Comparison of ENCODE assay signal across 23 mouse cellular contexts in genomic region chr1:107811859-107812258, GRCm38 (mm10).
"Had no signal": no experiment of that assay in that cellular context is flagged by ENCODE, and none has a peak within 500 bp of the region (broad histone marks: within the 10 kb centered on the region; RNA-seq: fewer than 3 reads in every experiment).

No protein-coding gene starts in this region.

- ATAC-seq: hindbrain, postnatal 0 days; intestine, embryonic 16.5 days had no signal

- DNase-seq: gastrocnemius, postnatal 14 days; gastrocnemius, postnatal 36 days; heart, adult 2 months; heart, postnatal 14 days; heart, postnatal 36 days; kidney, adult 11 months; kidney, adult 2 months; kidney, postnatal 10 days; kidney, postnatal 36 days; layer of hippocampus, adult 9-11 months; layer of hippocampus, postnatal 36 days; liver; liver, embryonic 13.5 days had no signal

- H3K27ac ChIP-seq: heart, adult 2 months; heart, embryonic 13.5 days; heart, embryonic 15.5 days; hindbrain, embryonic 13.5 days; hindbrain, embryonic 15.5 days; hindbrain, postnatal 0 days; limb, embryonic 10.5 days; limb, embryonic 12.5 days; liver, embryonic 13.5 days had no signal

- H3K4me1 ChIP-seq: hindbrain, embryonic 13.5 days; hindbrain, embryonic 15.5 days; limb, embryonic 10.5 days; limb, embryonic 12.5 days; liver, embryonic 13.5 days had no signal

- H3K9ac ChIP-seq: heart, embryonic 13.5 days; heart, embryonic 15.5 days; hindbrain, embryonic 13.5 days; hindbrain, embryonic 15.5 days; limb, embryonic 12.5 days; liver, embryonic 13.5 days had no signal

- H3K4me3 ChIP-seq: heart, adult 2 months; heart, embryonic 13.5 days; heart, embryonic 15.5 days; hindbrain, embryonic 13.5 days; hindbrain, embryonic 15.5 days; limb, embryonic 10.5 days; limb, embryonic 12.5 days; liver, embryonic 13.5 days had no signal

- H3K9me3 ChIP-seq: heart, embryonic 13.5 days; heart, embryonic 15.5 days; hindbrain, embryonic 13.5 days; hindbrain, embryonic 15.5 days; limb, embryonic 10.5 days; limb, embryonic 12.5 days; liver, embryonic 13.5 days had no signal

- H3K4me2 ChIP-seq: heart, embryonic 11.5 days; heart, embryonic 13.5 days; heart, embryonic 15.5 days; hindbrain, embryonic 13.5 days; hindbrain, embryonic 15.5 days; limb, embryonic 12.5 days; liver, embryonic 11.5 days; liver, embryonic 13.5 days had no signal

- H3K36me3 ChIP-seq: heart, embryonic 13.5 days; heart, embryonic 15.5 days; hindbrain, embryonic 13.5 days; hindbrain, embryonic 15.5 days; limb, embryonic 10.5 days; limb, embryonic 12.5 days; liver, embryonic 13.5 days had no signal

- H3K27me3 ChIP-seq: heart, embryonic 13.5 days; heart, embryonic 15.5 days; hindbrain, embryonic 13.5 days; hindbrain, embryonic 15.5 days; limb, embryonic 12.5 days; liver, embryonic 13.5 days had no signal
